ENCODE assay signal across 8 mouse cellular contexts in the genomic region with DNA sequence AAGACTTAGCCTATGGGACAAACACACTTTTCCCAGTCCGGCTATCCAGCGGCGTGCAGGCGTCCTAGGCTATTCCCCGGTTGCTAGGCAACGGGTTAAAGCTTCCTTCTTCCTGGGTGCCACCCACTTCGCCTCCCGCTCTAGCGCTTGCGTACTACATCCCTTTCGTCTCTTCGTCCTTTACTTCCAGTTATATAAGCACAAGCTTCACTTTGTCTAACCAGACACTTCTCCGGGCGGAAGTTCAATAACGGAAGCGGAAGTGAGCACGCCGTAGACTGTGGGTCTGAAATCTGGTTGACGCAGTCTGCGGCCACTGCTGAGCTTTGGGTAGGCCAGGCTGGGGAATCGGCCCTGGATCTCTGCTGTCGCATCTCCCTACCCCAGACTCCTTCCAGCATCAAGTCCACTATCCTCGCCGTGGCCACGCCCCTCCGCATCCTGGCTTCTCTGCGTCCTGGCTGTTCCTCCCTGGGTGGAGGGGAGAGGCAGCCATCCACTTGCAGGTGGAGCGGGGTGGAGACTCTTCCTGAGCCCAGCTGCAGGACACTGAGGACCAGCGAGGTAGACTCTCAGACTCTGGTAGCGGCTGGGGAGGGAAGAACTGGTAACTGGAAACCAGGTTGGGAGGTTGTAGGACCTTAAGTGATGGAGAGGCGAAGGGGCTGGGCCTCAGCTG. TPM values are rescaled to one million over a fixed set of nuclear protein-coding genes. Genes with fewer than 3 reads are reported as not detected.
DNase-seq lines count a peak whose midpoint lies in the region; ATAC-seq and TF ChIP-seq lines count a peak whose summit lies in the region.

A gene (plus strand): TSS at position 206 of the 679 bp plus-strand sequence.

- H3K9ac ChIP-seq in forebrain, embryonic 13.5 days, result peak within 1 kb of the TSS; percentile 93
- H3K9ac ChIP-seq in liver, postnatal 0 days (replicated peaks), result peak within 1 kb of the TSS; percentile 67
- H3K9ac ChIP-seq in neural tube, embryonic 14.5 days (replicated peaks; ENCODE audit: low read depth, low read length), result peak within 1 kb of the TSS; percentile 89

- TF ChIP-seq CTCF in liver, postnatal 0 days (IDR thresholded peaks at IDR 0.05; ENCODE audit: low read depth), result no peak

- intact Hi-C loops in heart, postnatal 10 days (cut with DNase I), result no loop called here

- WGBS in forebrain, embryonic 13.5 days, result under 1% methylated on average over 31 of the region's 31 CpGs
- under 1% methylated on average over 31 of the region's 31 CpGs for WGBS in large intestine, adult 2 months
- WGBS in liver, postnatal 0 days (ENCODE audit: insufficient replicate concordance), result 1% methylated on average over 30 of the region's 31 CpGs
- under 1% methylated on average over 31 of the region's 31 CpGs for WGBS in neural tube, embryonic 14.5 days

- H3K36me3 ChIP-seq in forebrain, embryonic 13.5 days (ENCODE audit: poor library complexity, severe bottlenecking), result no peaks in the 10 kb centered on the region
- H3K36me3 ChIP-seq in liver, postnatal 0 days (replicated peaks; ENCODE audit: insufficient read depth, low read length), result no peaks in the 10 kb centered on the region
- no peaks in the 10 kb centered on the region for H3K36me3 ChIP-seq in neural tube, embryonic 14.5 days (ENCODE audit: control insufficient read depth, insufficient read depth, low read length)

- no peaks in the 10 kb centered on the region for H3K9me3 ChIP-seq in forebrain, embryonic 13.5 days (replicated peaks)
- H3K9me3 ChIP-seq in liver, postnatal 0 days (ENCODE audit: low read length), result no peaks in the 10 kb centered on the region
- no peaks in the 10 kb centered on the region for H3K9me3 ChIP-seq in neural tube, embryonic 14.5 days (ENCODE audit: control insufficient read depth, low read length)

- peaks cover 32% of the 10 kb centered on the region for H3K4me1 ChIP-seq in forebrain, embryonic 13.5 days
- H3K4me1 ChIP-seq in liver, postnatal 0 days (ENCODE audit: insufficient read depth), result peaks cover 16% of the 10 kb centered on the region
- H3K4me1 ChIP-seq in neural tube, embryonic 14.5 days (ENCODE audit: control insufficient read depth, insufficient read depth, low read length), result peaks cover 13% of the 10 kb centered on the region

- TF ChIP-seq EP300 in liver, postnatal 0 days (IDR thresholded peaks at IDR 0.05; ENCODE audit: low read depth), result no peak

- peak within 1 kb of the TSS; percentile 92 for H3K27ac ChIP-seq in forebrain, embryonic 13.5 days
- peak within 1 kb of the TSS; percentile 90 for H3K27ac ChIP-seq in liver, postnatal 0 days (ENCODE audit: low read depth)
- H3K27ac ChIP-seq in neural tube, embryonic 14.5 days (ENCODE audit: low read depth, low read length), result peak within 1 kb of the TSS; percentile 84

- ATAC-seq in cerebellum, adult (ENCODE audit: insufficient number of reproducible peaks, low FRiP score, low TSS enrichment), result peak; percentile 98
- peak; percentile 98 for ATAC-seq in forebrain, embryonic 13.5 days
- peak; percentile 95 for ATAC-seq in liver, postnatal 0 days
- ATAC-seq in neural tube, embryonic 14.5 days (ENCODE audit: low read depth), result peak; percentile 97

- H3K27me3 ChIP-seq in forebrain, embryonic 13.5 days, result 0 out of 2 replicates have a peak, but pooled peaks cover 5% of the 10 kb centered on the region
- no peaks in the 10 kb centered on the region for H3K27me3 ChIP-seq in liver, postnatal 0 days (ENCODE audit: insufficient read depth, low read length)
- H3K27me3 ChIP-seq in neural tube, embryonic 14.5 days (ENCODE audit: control insufficient read depth, insufficient read depth, low read length), result no peaks in the 10 kb centered on the region

- peak; percentile 97 for DNase-seq in ES-CJ7 (ENCODE audit: low read depth, low spot score)
- peak; percentile 92 to 93 for DNase-seq in heart, postnatal 10 days
- DNase-seq in large intestine, adult 2 months (ENCODE audit: low read depth, low spot score), result peak; percentile 96
- peak; percentile 83 for DNase-seq in liver, postnatal 0 days
- peak; percentile 81 for DNase-seq in testis, postnatal 10 days (ENCODE audit: low spot score)

- H3K4me2 ChIP-seq in forebrain, embryonic 13.5 days, result peak within 1 kb of the TSS; percentile 93
- peak within 1 kb of the TSS; percentile 80 for H3K4me2 ChIP-seq in liver, postnatal 0 days (ENCODE audit: low read depth, low read length)
- H3K4me2 ChIP-seq in neural tube, embryonic 14.5 days (ENCODE audit: low read depth, low read length), result peak within 1 kb of the TSS; percentile 52

- peak within 1 kb of the TSS; percentile 77 for H3K4me3 ChIP-seq in forebrain, embryonic 13.5 days
- H3K4me3 ChIP-seq in liver, postnatal 0 days (ENCODE audit: low read depth, low read length), result peak within 1 kb of the TSS; percentile 72
- peak within 1 kb of the TSS; percentile 69 for H3K4me3 ChIP-seq in neural tube, embryonic 14.5 days (ENCODE audit: low read depth, low read length)

RNA-seq across cellular contexts. Expression of the gene that starts here (rescaled TPM):
- polyA plus RNA-seq in forebrain, embryonic 13.5 days (2015; fragmentation: Nextera tagmentation; extraction: Ambion mirVana), result 37.1 and 42.2 TPM in 2 replicates
- total RNA-seq in heart, postnatal 10 days (2021), result 10 to 100 TPM; 10.8 to 11.5 TPM
- 8.5 and 13.1 TPM in 2 replicates for polyA plus RNA-seq in large intestine, adult 2 months (2012; rRNA removed)
- 5.0 and 5.2 TPM in 2 replicates for polyA plus RNA-seq in liver, postnatal 0 days (2015; fragmentation: Nextera tagmentation; extraction: Ambion mirVana)
- 50.7 and 51.0 TPM in 2 replicates for polyA plus RNA-seq in neural tube, embryonic 14.5 days (2014; fragmentation: Nextera tagmentation; extraction: Ambion mirVana)

Comparison
In these comparisons a context has a peak if more than half of its experiments do, and no peak if none do; other contexts are left out.
1. Peak in every context shown above with its lines: DNase-seq, ATAC-seq, H3K4me3 ChIP-seq and H3K27ac ChIP-seq.